Mouse (Mus musculus): ENCODE results near the gene Nav1.

- TF ChIP-seq POLR2A (IDR thresholded peaks at IDR 0.05; ENCODE audit: insufficient read depth, low read depth, low read length) (no peak), CTCF (IDR thresholded peaks at IDR 0.05; ENCODE audit: insufficient read depth, low read depth, low read length) (no peak)
These were observed 34.8 kb downstream of the Nav1 start for GRCm38 (mm10) chr1:135572139-135572892.
